Mouse (Mus musculus) liver, adult 2 months (tissue): ENCODE measurements around the gene Hoxa5.

Experiments used
- CTCF ChIP-seq: fragments of 200-500 bp; IDR thresholded peaks from 2 replicates; pipeline ENCODE4 v1.5.1; 2011; ENCODE audit warnings: low read depth, low read length, control low read depth
- POLR2A ChIP-seq: fragments of 200-500 bp; IDR thresholded peaks from 2 replicates; pipeline ENCODE4 v1.6.1; 2011; ENCODE audit warnings: low read length, control low read depth; ENCODE audit not compliant: insufficient read depth; ENCODE audit errors: extremely low read depth

DNA sequence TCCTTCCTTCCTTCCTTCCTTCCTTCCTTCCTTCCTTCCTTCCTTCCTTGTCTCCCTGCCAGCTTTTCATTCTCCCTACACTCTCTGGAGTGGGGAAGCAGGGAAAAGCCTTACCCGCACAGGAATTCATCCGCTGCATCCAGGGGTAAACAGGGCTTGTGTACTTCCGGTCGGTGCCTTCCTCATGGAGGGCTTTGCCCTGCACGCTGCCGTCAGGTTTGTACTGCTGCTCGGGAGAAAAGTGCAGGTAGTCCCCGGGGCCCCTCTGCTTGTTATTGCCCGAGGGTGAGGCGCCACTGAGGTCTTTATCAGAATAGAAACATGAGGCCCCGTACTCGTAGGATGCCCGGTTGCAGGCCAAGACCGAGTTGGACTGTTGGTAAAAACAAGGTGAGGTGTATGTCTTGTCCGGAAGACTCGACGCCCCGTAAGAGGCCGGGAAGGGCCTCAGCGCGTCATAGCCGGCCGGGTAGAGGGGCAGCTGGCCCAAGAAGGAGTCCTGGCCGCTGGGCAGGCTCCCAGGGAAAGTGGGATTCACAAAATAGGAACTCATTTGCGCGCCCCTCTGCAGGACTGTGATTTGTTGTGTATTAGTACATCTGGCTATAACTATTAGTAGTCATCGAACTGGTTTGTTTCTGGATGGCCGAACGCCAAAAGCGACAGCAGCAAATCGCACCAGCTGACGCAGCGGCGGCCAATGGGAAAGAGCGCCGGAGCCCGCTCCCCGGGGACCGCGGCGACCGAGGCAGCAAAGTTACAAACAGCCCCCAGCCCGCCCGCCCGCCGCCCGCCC is 3.9 kb upstream of the Hoxa5 start, which contains the start of gene Hoxa6:
- TF ChIP-seq POLR2A (no peak), CTCF (no peak)
